Mouse (Mus musculus) myocyte (in vitro differentiated cells): ENCODE measurements around the gene Kcnb1.

Source experiments
- E2F4 ChIP-seq: IDR thresholded peaks from one replicate; pipeline ENCODE4 v1.6.1; 2011; ENCODE audit warnings: mild to moderate bottlenecking, control low read depth, moderate library complexity; ENCODE audit not compliant: insufficient read depth
- MAX ChIP-seq: IDR thresholded peaks from one replicate; pipeline ENCODE4 v1.6.1; 2011; ENCODE audit warnings: low read depth, mild to moderate bottlenecking, control low read depth
- MYOD1 ChIP-seq, 3 experiments: IDR thresholded peaks; one replicate each; pipeline ENCODE4 v1.6.1; 2011; ENCODE audit warnings: control low read depth in 2 of 3, low read depth in 2 of 3, mild to moderate bottlenecking in 2 of 3, moderate library complexity in 1 of 3; ENCODE audit not compliant: insufficient read length in 2 of 3, control insufficient read depth in 1 of 3
- MYOG ChIP-seq, 3 experiments: IDR thresholded peaks; one replicate each; pipeline ENCODE4 v1.6.1; 2011; ENCODE audit warnings: control low read depth in 2 of 3, low read depth in 2 of 3, mild to moderate bottlenecking in 2 of 3; ENCODE audit not compliant: insufficient read length in 2 of 3, control insufficient read depth in 1 of 3, insufficient read depth in 1 of 3
- POLR2A ChIP-seq: IDR thresholded peaks from one replicate; pipeline ENCODE4 v1.6.1; 2011; ENCODE audit warnings: low read depth, mild to moderate bottlenecking, control low read depth, moderate library complexity; ENCODE audit not compliant: insufficient read length
- POLR2AphosphoS2 ChIP-seq: IDR thresholded peaks from one replicate; pipeline ENCODE4 v1.6.1; 2011; ENCODE audit warnings: low read depth, control low read depth; ENCODE audit not compliant: insufficient read length
- SRF ChIP-seq: IDR thresholded peaks from one replicate; pipeline ENCODE4 v1.6.1; 2011; ENCODE audit warnings: low read depth; ENCODE audit not compliant: control insufficient read depth, insufficient read length
- USF1 ChIP-seq: IDR thresholded peaks from one replicate; pipeline ENCODE4 v1.6.1; 2011; ENCODE audit warnings: low read depth, mild to moderate bottlenecking, control low read depth, moderate library complexity

DNA sequence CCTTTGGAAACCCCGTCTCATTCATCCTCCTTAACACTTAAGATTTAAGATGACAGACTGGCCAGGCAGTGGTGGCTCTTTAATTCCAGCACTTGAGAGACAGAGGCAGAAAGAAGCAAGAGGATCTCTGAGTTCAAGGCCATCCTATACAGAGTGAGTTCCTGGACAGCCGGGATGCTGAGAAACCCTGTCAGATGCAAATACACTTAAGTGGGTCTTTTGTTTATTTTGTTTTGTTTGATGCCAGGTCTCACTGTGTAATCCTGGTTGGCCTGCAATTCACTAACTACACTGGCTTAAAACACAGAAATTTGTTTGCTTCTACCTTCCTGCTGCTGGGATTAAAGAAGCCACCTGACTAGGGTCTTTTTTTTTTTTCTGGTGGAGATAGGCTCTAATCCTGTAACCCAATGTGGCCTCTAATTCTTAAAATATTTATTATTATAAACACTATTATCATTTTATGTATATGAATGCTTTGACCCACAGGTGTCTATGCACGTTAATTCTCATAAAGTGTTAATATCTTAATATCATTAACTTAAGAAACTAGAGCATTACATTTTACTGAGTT lies 131.1 kb downstream of the Kcnb1 start:
- TF ChIP-seq POLR2A (no peak), MYOD1 (IDR thresholded peaks at IDR 0.05; ENCODE audit: control insufficient read depth in 1 of 3, insufficient read length in 2 of 3, low read depth in 2 of 3) (no peak), MYOG (IDR thresholded peaks at IDR 0.05; ENCODE audit: control insufficient read depth in 1 of 3, insufficient read depth in 1 of 3, insufficient read length in 2 of 3, low read depth in 2 of 3) (no peak), SRF (no peak), MAX (no peak), USF1 (no peak), POLR2AphosphoS2 (no peak), E2F4 (no peak)
